Mouse (Mus musculus) hindbrain, embryonic 12.5 days (tissue): ENCODE results near the gene Dact3. TPM values are rescaled to one million over a fixed set of nuclear protein-coding genes. Genes with fewer than 3 reads are reported as not detected.

Source experiments
- ATAC-seq: fragments of 200-750 bp; cut with Nextera tagmentation; 2 replicates; pipeline ENCODE4 v1.8.0; 2017; ENCODE audit warnings: moderate TSS enrichment; ENCODE audit not compliant: low FRiP score
- H3K27ac ChIP-seq: fragments of 300-500 bp; sonication (generic); 2 replicates; pipeline ENCODE4 v1.5.1; 2016; ENCODE audit warnings: mild to moderate bottlenecking
- H3K27me3 ChIP-seq: fragments of 300-500 bp; sonication (generic); 2 replicates; pipeline ENCODE4 v1.6.1; 2016; ENCODE audit warnings: mild to moderate bottlenecking
- H3K36me3 ChIP-seq: fragments of 300-500 bp; sonication (generic); 2 replicates; pipeline ENCODE4 v1.6.1; 2016; ENCODE audit warnings: mild to moderate bottlenecking
- H3K4me1 ChIP-seq: fragments of 300-500 bp; sonication (generic); 2 replicates; pipeline ENCODE4 v1.6.1; 2016
- H3K4me2 ChIP-seq: fragments of 300-500 bp; sonication (generic); replicated peaks from 2 replicates; pipeline ENCODE4 v1.6.1; 2016; ENCODE audit warnings: mild to moderate bottlenecking
- H3K4me3 ChIP-seq: fragments of 300-500 bp; sonication (generic); 2 replicates; pipeline ENCODE4 v1.5.1; 2016; ENCODE audit warnings: mild to moderate bottlenecking
- H3K9ac ChIP-seq: fragments of 300-500 bp; sonication (generic); 2 replicates; pipeline ENCODE4 v1.6.1; 2016; ENCODE audit warnings: mild to moderate bottlenecking, moderate library complexity
- H3K9me3 ChIP-seq: fragments of 300-500 bp; sonication (generic); replicated peaks from 2 replicates; pipeline ENCODE4 v1.6.1; 2016; ENCODE audit warnings: mild to moderate bottlenecking
- WGBS: fragments of 180-500 bp; shearing (Covaris S2); methylation state at CpG from one replicate; pipeline ENCODE4 v1.1.7; 2016; 5-methylcytosine and 5-hydroxymethylcytosine counted together
- polyA plus RNA-seq: library from polyadenylated mRNA; unstranded; fragments of >200 nt; fragmentation: Nextera tagmentation; extraction: Ambion mirVana; gene quantifications from 2 replicates; pipeline ENCODE4 v1.2.1, GENCODE M21; 2016

The Dact3 gene
- polyA plus RNA-seq, 1 experiment from 2014 or later: 9.0 TPM

DNA sequence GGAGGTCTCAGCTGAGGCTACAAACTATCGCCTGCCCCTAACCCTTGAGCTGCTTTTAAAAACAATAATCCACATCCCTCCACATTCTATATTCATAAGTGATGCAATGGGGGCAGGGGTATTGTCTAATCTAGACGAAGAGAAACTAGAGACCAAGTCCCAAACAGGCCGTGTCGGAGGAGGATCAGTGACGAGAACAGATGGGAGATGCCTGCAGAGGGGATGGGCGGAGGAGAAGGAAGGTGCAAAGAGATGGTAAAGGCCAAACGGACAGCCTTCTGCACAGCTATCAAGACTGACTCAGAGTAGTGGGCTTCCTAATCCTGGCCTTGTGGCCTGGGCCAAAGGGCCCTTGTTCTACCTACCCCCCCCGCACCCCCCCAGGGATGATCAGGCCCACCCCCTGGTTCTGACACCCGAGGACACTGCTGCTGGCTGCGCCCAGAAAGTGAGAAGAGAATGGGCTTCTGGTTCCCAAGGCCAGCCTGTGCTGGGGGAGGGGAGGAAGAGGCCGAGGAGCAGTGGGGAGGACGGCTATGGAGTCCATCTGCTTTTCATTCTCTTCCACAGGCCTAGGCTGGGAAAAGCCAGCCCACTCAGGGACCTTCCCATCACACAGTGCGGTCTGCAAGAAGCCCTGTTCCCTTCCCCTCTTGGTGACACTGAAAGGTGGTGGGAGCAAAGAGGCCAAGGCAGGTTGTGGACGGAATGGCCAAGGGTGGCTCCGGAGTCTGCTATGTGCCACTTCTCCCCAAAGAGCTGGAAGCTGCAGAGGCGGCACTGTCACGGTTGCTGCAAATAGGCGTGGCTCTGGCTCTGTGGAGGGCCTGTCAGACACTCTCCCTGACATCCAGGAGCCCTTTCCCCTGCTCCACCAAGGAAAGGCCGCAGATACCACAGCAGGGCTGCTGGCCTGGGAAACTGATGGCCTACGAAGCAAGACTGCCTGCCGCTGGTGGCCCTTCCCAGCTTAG lies 46.0 kb downstream of the Dact3 start:
- Histone ChIP-seq H3K4me1 (peaks cover 63% of the 10 kb centered on the region), H3K27ac (peak overlapping the region; percentile 99)
- WGBS: 34% methylated on average over 21 of the region's 21 CpGs

DNA sequence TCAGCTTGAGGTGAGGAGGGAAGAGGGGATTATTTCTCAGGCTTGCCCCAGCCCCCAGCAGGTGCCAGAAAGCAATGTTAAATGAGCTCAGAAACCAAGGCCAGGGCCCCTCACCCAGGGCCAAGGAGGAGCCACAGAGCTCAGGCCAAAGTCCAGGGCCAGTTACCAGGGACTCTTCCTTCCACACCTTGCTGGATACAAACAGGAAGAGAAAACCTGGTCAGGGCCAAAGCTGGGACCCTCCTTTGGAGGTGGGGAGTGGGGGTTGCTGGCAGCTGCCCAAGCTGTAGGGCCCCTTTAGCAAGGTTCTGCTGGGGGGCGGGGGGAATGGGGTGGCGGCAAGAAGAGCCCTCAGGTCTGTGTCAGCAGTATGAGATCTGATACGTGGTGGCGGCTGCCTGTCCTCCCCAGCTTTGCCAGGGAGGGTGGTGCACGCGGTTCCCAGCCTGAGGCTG lies 46.8 kb downstream of the Dact3 start:
- WGBS: 53% methylated on average over 6 of the region's 6 CpGs
- H3K27ac ChIP-seq: peak overlapping the region; percentile 99
- peaks cover 30% of the 10 kb centered on the region for H3K36me3 ChIP-seq
- no peak for ATAC-seq
- H3K27me3 ChIP-seq: no peaks in the 10 kb centered on the region
- H3K4me2 ChIP-seq: peak overlapping the region; percentile 91
- H3K9me3 ChIP-seq: no peaks in the 10 kb centered on the region
- peaks cover 59% of the 10 kb centered on the region for H3K4me1 ChIP-seq
- H3K9ac ChIP-seq: peak overlapping the region; percentile 98
- H3K4me3 ChIP-seq: peak overlapping the region; percentile 92

More for the DNA sequence above, 46.0 kb downstream of the Dact3 start:
- Histone ChIP-seq H3K27me3 (no peaks in the 10 kb centered on the region), H3K36me3 (peaks cover 38% of the 10 kb centered on the region), H3K9me3 (no peaks in the 10 kb centered on the region), H3K4me3 (peak overlapping the region; percentile 92), H3K4me2 (peak overlapping the region; percentile 91), H3K9ac (peak overlapping the region; percentile 98)
- no peak for ATAC-seq

DNA sequence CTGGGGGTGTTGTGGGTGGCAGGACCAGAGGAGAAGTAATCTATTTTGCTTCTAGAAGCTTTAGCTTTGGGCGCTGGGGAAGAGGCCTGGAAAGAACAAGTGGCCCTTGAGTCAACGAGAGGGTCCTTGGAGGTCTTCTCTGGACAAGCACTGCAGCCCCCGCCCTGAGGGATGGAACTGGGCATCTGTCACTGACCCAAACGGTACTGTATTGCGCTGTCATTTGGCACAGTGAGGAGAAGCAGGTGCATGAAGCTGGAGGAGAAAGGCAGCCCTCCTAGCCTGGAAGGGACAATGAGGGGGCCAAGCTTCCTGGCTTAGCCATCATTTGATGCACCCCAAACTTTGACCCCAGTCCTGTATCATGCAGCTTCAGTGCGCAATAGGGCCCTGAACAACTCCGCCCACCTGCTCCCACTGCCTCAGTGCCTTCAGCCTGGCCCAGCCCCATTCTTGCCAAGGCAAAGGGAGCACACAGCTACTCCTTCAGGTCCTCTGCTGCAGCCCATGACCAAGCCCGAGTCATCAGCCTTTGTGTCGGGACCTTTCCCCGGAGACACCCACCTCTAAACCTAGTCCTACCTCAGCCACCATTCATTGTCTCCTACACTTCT lies 47.4 kb downstream of the Dact3 start:
- peak overlapping the region; percentile 91 for H3K4me2 ChIP-seq
- 43% methylated on average over 10 of the region's 10 CpGs for WGBS
- peaks cover 24% of the 10 kb centered on the region for H3K36me3 ChIP-seq
- H3K9me3 ChIP-seq: no peaks in the 10 kb centered on the region
- H3K27me3 ChIP-seq: no peaks in the 10 kb centered on the region
- peak overlapping the region; percentile 92 for H3K4me3 ChIP-seq
- peak overlapping the region; percentile 98 for H3K9ac ChIP-seq
- peaks cover 54% of the 10 kb centered on the region for H3K4me1 ChIP-seq
- H3K27ac ChIP-seq: peak overlapping the region; percentile 99
- no peak for ATAC-seq

DNA sequence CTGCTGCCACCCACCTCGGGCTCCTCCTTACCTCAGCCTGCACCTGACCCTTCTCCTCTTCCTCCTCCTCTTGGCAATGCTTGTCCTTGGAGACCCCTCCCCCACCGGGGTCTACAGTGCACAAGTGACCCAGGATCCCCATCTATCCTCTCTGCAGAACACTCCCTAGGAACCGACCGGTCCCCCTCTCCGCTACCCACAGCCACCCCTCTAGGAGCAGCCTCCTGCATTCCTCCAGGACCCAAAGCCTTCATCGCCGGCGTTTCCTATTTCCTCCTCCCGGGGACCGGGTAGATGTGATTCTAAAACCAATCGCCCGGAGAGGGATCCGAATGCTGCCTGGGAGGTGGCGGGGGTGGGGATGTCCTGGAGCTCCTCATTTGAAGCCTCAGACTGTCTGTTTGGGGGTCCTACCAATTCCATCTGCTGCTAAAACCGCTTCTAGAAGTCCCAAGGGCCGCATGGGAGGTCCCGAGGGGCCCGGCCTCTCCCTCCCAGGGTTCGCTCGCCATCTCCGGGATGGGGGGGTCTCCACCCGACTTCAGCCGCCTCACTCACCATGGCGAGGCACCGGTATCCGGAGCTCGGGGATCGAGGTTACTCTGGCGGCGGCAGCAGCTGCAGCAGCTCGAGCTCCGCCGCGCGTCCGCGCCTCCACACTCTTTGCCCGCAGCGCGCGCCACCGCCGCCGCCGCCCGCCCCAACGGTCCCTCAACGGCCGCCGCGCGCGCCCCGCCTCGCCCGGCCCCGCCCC lies 48.3 kb downstream of the Dact3 start:
- Histone ChIP-seq H3K36me3 (peaks cover 14% of the 10 kb centered on the region), H3K27me3 (no peaks in the 10 kb centered on the region), H3K4me1 (peaks cover 45% of the 10 kb centered on the region), H3K9me3 (no peaks in the 10 kb centered on the region), H3K27ac (peak overlapping the region; percentile 99), H3K4me3 (peak overlapping the region; percentile 92), H3K9ac (peak overlapping the region; percentile 98), H3K4me2 (peak overlapping the region; percentile 91)
- under 1% methylated on average over 54 of the region's 57 CpGs for WGBS
- peak; percentile 6; the same call in 1 of the 2 replicates for ATAC-seq

DNA sequence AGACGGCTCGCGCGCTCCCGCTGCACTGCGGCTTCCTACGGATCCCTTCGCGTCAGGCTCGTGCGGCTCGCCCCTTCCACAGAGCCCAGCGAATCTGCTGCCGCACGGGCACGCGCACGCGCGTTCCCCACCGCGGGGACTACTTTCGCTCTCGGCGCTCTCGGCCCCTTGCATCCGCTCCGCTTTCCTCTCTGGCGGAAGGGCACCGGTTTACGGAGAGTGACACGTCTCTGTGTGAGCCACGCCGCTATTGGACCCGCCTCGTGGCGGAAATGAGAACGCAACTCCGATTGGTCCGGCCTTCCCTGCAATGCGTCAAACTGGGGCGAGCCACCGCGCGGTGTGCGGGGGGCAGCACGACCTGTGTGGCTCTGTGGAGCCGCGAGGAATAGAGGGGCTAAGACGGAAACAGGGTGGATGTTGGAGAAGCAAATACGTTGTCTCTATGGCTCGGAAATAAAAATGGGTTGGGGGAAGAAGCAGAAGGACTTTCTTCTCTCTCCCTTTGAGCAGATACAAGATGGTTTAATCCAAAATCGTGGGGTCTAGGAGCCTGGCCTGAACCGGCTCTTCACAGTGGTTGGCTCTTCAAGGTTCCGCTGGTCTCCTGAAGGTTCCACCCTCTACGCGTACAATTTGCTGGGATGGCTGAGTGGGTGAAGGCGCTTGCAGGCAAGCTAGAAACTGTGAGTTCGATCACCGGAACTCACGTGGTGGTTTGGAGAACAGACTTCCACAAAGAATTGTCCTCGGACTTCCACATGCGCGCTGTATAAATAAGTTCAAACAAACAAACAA lies 49.1 kb downstream of the Dact3 start, which contains the start of gene Calm3:
Gene Calm3, minus strand, starts transcription at position 78 of the 798 bp plus-strand sequence.
- peak; percentile 93 for ATAC-seq

DNA sequence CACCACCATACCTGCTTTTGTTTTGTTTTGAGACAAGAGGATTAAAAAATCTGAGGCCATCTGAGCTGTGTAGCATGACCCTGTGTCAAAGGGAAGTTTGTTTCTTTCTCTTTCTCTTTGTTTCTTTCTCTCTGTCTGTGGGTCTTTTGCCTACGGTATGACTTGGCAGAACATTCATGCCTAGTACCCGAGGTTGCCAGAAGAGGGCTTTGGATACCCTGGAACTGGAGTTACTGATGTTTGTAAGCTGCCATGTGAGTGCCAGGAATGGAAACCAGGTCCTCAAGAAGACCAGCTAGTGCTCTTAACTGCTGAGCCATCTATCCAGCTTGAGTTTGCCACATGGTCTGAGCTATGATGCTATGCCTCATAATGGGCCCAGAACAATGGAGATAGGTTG lies 53.2 kb downstream of the Dact3 start:
- 54% methylated on average over 2 of the region's 2 CpGs for WGBS
- H3K27me3 ChIP-seq: no peaks in the 10 kb centered on the region
- H3K9ac ChIP-seq: no peak overlapping the region
- H3K27ac ChIP-seq: no peak overlapping the region
- H3K9me3 ChIP-seq: no peaks in the 10 kb centered on the region
- no peak overlapping the region for H3K4me3 ChIP-seq
- H3K36me3 ChIP-seq: no peaks in the 10 kb centered on the region
- no peak overlapping the region for H3K4me2 ChIP-seq
- peaks cover 13% of the 10 kb centered on the region for H3K4me1 ChIP-seq
- ATAC-seq: no peak

More for the DNA sequence above, 49.1 kb downstream of the Dact3 start, which contains the start of gene Calm3:
- no peaks in the 10 kb centered on the region for H3K27me3 ChIP-seq
- H3K27ac ChIP-seq: peak within 1 kb of the TSS; percentile 99
- H3K4me3 ChIP-seq: peak within 1 kb of the TSS; percentile 92
- peak within 1 kb of the TSS; percentile 98 for H3K9ac ChIP-seq
- peaks cover 6% of the 10 kb centered on the region for H3K36me3 ChIP-seq
- no peaks in the 10 kb centered on the region for H3K9me3 ChIP-seq
- H3K4me2 ChIP-seq: peak within 1 kb of the TSS; percentile 91
- 2% methylated on average over 60 of the region's 64 CpGs for WGBS
- H3K4me1 ChIP-seq: peaks cover 37% of the 10 kb centered on the region

DNA sequence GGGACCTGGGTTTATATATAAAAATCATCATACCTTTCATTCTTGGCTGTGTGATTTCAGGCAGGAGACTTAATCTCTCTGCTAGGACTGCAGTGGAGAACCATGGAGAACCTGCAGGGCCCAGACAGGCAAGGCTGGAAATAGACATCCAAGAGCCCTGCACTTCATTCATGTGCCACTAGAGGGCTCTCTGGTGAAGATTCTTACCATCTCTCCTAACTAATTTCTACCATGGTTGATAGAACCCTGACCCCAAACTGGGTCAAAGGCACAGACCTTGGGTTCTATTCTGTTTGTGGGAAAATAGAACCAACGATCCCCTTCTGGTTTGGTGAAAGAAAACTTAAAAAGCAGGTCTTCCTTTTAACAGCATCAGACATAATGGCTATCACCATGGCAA lies 55.7 kb downstream of the Dact3 start:
- Histone ChIP-seq H3K9me3 (no peaks in the 10 kb centered on the region), H3K4me2 (no peak overlapping the region), H3K36me3 (no peaks in the 10 kb centered on the region), H3K4me1 (peaks cover 19% of the 10 kb centered on the region), H3K4me3 (no peak overlapping the region), H3K27ac (no peak overlapping the region), H3K9ac (no peak overlapping the region), H3K27me3 (no peaks in the 10 kb centered on the region)
- 8% methylated on average over 1 of the region's 1 CpGs for WGBS
- no peak for ATAC-seq

DNA sequence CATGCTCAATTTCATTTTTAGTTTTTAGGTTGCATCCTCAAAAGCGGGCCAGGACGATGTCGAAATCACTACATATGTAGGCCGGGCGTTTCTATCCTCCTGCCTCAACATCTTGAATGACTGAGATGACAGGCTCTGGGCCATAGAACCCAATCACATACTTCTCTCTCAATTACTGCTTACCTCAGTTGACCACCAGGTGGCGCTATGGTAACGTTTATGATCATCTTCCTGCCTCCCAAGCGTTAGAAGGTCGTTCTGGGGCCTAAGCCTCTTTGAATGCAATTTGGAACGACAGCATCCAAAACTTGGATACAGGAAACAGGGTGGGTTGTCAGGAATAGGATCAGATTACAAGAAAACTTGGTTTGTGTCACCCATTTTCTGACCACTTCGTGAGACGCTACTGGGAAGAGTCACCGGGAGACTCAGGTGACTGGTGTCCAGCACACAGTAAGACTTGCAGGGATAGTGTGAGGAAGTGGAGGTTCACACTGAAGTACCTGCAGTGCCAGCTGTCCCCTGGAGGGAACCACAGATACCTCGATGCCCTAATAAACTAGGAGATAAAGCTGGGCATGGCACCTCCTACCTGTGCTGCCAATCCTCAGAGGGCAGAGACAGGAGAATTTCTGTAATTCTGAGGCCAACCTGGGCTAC lies 57.0 kb downstream of the Dact3 start:
- no peak overlapping the region for H3K9ac ChIP-seq
- 17% methylated on average over 14 of the region's 14 CpGs for WGBS
- no peak overlapping the region for H3K4me3 ChIP-seq
- H3K27me3 ChIP-seq: no peaks in the 10 kb centered on the region
- H3K4me1 ChIP-seq: peaks cover 19% of the 10 kb centered on the region
- ATAC-seq: peak; percentile 57
- no peak overlapping the region for H3K4me2 ChIP-seq
- no peaks in the 10 kb centered on the region for H3K36me3 ChIP-seq
- no peaks in the 10 kb centered on the region for H3K9me3 ChIP-seq
- H3K27ac ChIP-seq: no peak overlapping the region

DNA sequence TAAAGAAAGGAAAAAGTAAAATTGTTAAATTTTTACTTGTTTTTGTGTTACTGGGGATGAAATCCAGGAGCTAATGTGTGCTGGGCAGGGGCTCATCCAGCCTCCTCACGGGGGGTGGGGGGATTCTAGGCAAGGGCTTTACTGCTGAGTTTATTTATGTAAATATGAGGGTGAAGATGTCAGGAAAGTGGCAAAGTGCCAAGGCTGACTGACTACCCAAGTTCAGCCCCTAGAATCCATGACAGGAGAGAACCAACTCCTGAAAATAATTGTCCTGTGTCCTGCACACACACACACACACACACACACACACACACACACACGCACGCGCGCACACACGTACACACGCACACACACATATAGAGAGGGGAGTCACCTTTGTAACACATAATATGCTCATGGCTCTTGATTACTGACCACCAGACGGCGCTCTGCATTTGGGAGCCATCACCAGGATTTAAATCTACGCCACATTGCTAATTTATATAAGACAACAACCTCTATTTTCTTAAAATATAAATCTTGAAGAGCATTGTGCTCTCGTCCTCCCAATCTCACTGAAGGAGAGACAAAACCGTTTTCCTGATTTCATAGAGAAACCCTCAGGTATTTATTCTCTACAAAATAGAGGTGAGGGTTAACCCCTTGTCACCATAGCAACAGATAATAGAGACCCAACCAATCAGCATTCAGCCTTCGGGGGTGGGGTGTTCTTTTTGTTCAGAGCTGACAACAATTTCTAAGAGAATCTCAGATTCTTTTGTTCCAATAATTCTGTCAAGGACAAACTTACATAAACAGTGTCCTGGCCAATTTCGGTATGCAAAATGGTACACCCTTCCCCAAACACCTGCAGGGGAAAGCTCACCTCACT lies 57.8 kb downstream of the Dact3 start:
- peak; percentile 72 for ATAC-seq
- Histone ChIP-seq H3K4me3 (no peak overlapping the region), H3K36me3 (no peaks in the 10 kb centered on the region), H3K9me3 (no peaks in the 10 kb centered on the region), H3K4me2 (0 out of 2 replicates have a peak overlapping the region, but pooled peaks have one; percentile 3), H3K4me1 (peaks cover 19% of the 10 kb centered on the region), H3K9ac (no peak overlapping the region), H3K27ac (peak overlapping the region; percentile 41), H3K27me3 (no peaks in the 10 kb centered on the region)
- WGBS: 40% methylated on average over 14 of the region's 14 CpGs
